Mouse (Mus musculus): ENCODE data around the gene Pigk. TPM values are rescaled to one million over a fixed set of nuclear protein-coding genes. Genes with fewer than 3 reads are reported as not detected.
A peak's percentile ranks its signal among the peaks of the same experiment; 100 is the strongest.

Gene Pigk
- 54.3 and 59.6 TPM in 2 replicates for polyA plus RNA-seq (2015; fragmentation: Nextera tagmentation; extraction: Ambion mirVana)

GRCm38 (mm10) chr3:152713991-152714902, at the start of gene Pigk:
Pigk (plus strand) TSS chr3:152714100.
- Histone ChIP-seq H3K4me2 (ENCODE audit: low read length) (peak within 1 kb of the TSS; percentile 70), H3K9me3 (replicated peaks; ENCODE audit: control insufficient read depth, low read length, poor library complexity, severe bottlenecking) (no peaks in the 10 kb centered on the region), H3K27me3 (ENCODE audit: control insufficient read depth, insufficient read depth, low read depth, low read length) (no peaks in the 10 kb centered on the region), H3K27ac (ENCODE audit: low read length) (peak within 1 kb of the TSS; percentile 76), H3K9ac (ENCODE audit: low read depth, low read length) (peak within 1 kb of the TSS; percentile 96), H3K4me1 (ENCODE audit: control insufficient read depth, insufficient read depth, low read length) (peaks cover 8% of the 10 kb centered on the region), H3K4me3 (ENCODE audit: low read depth, low read length) (peak within 1 kb of the TSS; percentile 97), H3K36me3 (ENCODE audit: control insufficient read depth, insufficient read depth, low read length) (no peaks in the 10 kb centered on the region)
- peak; percentile 91 for ATAC-seq
- WGBS, result under 1% methylated on average over 48 of the region's 48 CpGs

GRCm38 (mm10) chr3:152666991-152667355, 46.9 kb upstream of the Pigk start:
- H3K4me2 ChIP-seq (ENCODE audit: low read length), result peak overlapping the region; percentile 97
- no peaks in the 10 kb centered on the region; the same call in 1 of the 2 replicates for H3K9me3 ChIP-seq (replicated peaks; ENCODE audit: control insufficient read depth, low read length, poor library complexity, severe bottlenecking)
- peak overlapping the region; percentile 64 for H3K4me3 ChIP-seq (ENCODE audit: low read depth, low read length)
- H3K4me1 ChIP-seq (ENCODE audit: control insufficient read depth, insufficient read depth, low read length), result peaks cover 3% of the 10 kb centered on the region; the same call in 1 of the 2 replicates
- no peaks in the 10 kb centered on the region for H3K36me3 ChIP-seq (ENCODE audit: control insufficient read depth, insufficient read depth, low read length)
- H3K27ac ChIP-seq (ENCODE audit: low read length), result peak overlapping the region; percentile 22; the same call in 1 of the 2 replicates
- peak; percentile 22; the same call in 1 of the 2 replicates for ATAC-seq
- H3K9ac ChIP-seq (ENCODE audit: low read depth, low read length), result peak overlapping the region; percentile 74
- WGBS, result 2% methylated on average over 16 of the region's 16 CpGs
- peaks cover 8% of the 10 kb centered on the region for H3K27me3 ChIP-seq (ENCODE audit: control insufficient read depth, insufficient read depth, low read depth, low read length)

DNA sequence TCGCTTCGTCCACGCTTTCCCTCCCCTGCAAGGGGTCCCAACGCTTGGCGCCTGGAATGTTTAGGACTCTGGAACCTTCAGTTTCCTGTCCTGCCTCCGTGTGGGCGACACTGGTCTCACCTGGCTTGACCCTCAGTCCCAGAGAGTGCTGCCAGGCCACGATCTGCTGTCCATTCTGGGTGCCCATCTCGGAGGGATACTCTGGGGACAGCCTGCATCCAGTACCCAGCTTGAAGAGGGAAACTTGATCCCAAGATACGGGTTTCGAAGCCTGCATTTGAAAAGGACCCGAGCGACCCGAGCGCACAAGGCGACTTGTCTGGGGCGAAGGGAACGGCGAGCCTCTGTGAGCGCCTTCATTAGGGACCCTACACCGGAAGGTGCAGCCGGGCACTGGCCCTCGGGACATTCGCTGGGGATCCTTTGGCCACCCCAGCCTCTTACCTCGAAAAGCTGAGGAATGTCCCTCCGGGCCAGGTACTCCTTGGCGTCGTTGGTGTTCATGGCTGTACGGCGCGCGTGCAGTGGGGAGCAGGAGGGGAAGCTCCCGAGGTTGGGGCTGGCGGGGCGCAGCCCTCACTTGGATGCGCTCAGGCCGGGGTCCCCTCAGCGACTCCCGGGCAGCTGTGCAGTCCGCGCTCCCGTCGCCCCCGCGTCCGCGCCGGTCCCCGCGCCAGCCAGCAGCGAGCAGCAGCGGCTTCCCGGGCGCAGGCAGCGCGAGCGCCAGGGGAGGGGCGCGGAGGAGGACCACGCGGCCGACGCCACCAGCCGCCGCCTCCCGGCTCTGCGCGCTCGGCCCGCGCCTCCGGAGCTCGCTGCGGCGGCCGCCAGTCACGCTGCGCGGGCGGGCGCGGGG, 46.3 kb upstream of the Pigk start:
- Histone ChIP-seq H3K27ac (ENCODE audit: low read length) (peak overlapping the region; percentile 50; the same call in 1 of the 2 replicates), H3K4me1 (ENCODE audit: control insufficient read depth, insufficient read depth, low read length) (peaks cover 3% of the 10 kb centered on the region; the same call in 1 of the 2 replicates), H3K36me3 (ENCODE audit: control insufficient read depth, insufficient read depth, low read length) (no peaks in the 10 kb centered on the region), H3K27me3 (ENCODE audit: control insufficient read depth, insufficient read depth, low read depth, low read length) (peaks cover 8% of the 10 kb centered on the region), H3K4me2 (ENCODE audit: low read length) (peak overlapping the region; percentile 97), H3K9ac (ENCODE audit: low read depth, low read length) (peak overlapping the region; percentile 74), H3K4me3 (ENCODE audit: low read depth, low read length) (peak overlapping the region; percentile 64), H3K9me3 (replicated peaks; ENCODE audit: control insufficient read depth, low read length, poor library complexity, severe bottlenecking) (no peaks in the 10 kb centered on the region; the same call in 1 of the 2 replicates)
- 0% methylated on average over 47 of the region's 82 CpGs for WGBS
- ATAC-seq, result peak; percentile 91

GRCm38 (mm10) chr3:152668239-152668638, 45.7 kb upstream of the Pigk start, which contains the start of gene Ak5:
Ak5 (minus strand) TSS chr3:152668360.
- Histone ChIP-seq H3K4me1 (ENCODE audit: control insufficient read depth, insufficient read depth, low read length) (peaks cover 3% of the 10 kb centered on the region; the same call in 1 of the 2 replicates), H3K9me3 (replicated peaks; ENCODE audit: control insufficient read depth, low read length, poor library complexity, severe bottlenecking) (no peaks in the 10 kb centered on the region; the same call in 1 of the 2 replicates), H3K9ac (ENCODE audit: low read depth, low read length) (peak within 1 kb of the TSS; percentile 74), H3K4me2 (ENCODE audit: low read length) (peak within 1 kb of the TSS; percentile 97), H3K27me3 (ENCODE audit: control insufficient read depth, insufficient read depth, low read depth, low read length) (peaks cover 8% of the 10 kb centered on the region), H3K4me3 (ENCODE audit: low read depth, low read length) (peak within 1 kb of the TSS; percentile 64), H3K27ac (ENCODE audit: low read length) (peak within 1 kb of the TSS; percentile 50; the same call in 1 of the 2 replicates), H3K36me3 (ENCODE audit: control insufficient read depth, insufficient read depth, low read length) (no peaks in the 10 kb centered on the region)
- peak; percentile 61 for ATAC-seq
- WGBS, result 7% methylated on average over 2 of the region's 5 CpGs

GRCm38 (mm10) chr3:152668793-152669192, 45.1 kb upstream of the Pigk start:
- H3K9me3 ChIP-seq (replicated peaks; ENCODE audit: control insufficient read depth, low read length, poor library complexity, severe bottlenecking), result no peaks in the 10 kb centered on the region
- no peak overlapping the region for H3K9ac ChIP-seq (ENCODE audit: low read depth, low read length)
- H3K36me3 ChIP-seq (ENCODE audit: control insufficient read depth, insufficient read depth, low read length), result no peaks in the 10 kb centered on the region
- no peak for ATAC-seq
- H3K4me2 ChIP-seq (ENCODE audit: low read length), result no peak overlapping the region
- WGBS, result 75% methylated on average over 2 of the region's 2 CpGs
- H3K27me3 ChIP-seq (ENCODE audit: control insufficient read depth, insufficient read depth, low read depth, low read length), result peaks cover 8% of the 10 kb centered on the region
- H3K4me1 ChIP-seq (ENCODE audit: control insufficient read depth, insufficient read depth, low read length), result peaks cover 3% of the 10 kb centered on the region; the same call in 1 of the 2 replicates
- no peak overlapping the region for H3K27ac ChIP-seq (ENCODE audit: low read length)
- H3K4me3 ChIP-seq (ENCODE audit: low read depth, low read length), result no peak overlapping the region

GRCm38 (mm10) chr3:152669783-152670182, 44.1 kb upstream of the Pigk start:
- H3K9me3 ChIP-seq (replicated peaks; ENCODE audit: control insufficient read depth, low read length, poor library complexity, severe bottlenecking), result no peaks in the 10 kb centered on the region
- no peak overlapping the region for H3K4me3 ChIP-seq (ENCODE audit: low read depth, low read length)
- H3K27me3 ChIP-seq (ENCODE audit: control insufficient read depth, insufficient read depth, low read depth, low read length), result peaks cover 8% of the 10 kb centered on the region
- peaks cover 3% of the 10 kb centered on the region; the same call in 1 of the 2 replicates for H3K4me1 ChIP-seq (ENCODE audit: control insufficient read depth, insufficient read depth, low read length)
- 92% methylated on average over 3 of the region's 3 CpGs for WGBS
- no peak overlapping the region for H3K4me2 ChIP-seq (ENCODE audit: low read length)
- ATAC-seq, result no peak
- H3K36me3 ChIP-seq (ENCODE audit: control insufficient read depth, insufficient read depth, low read length), result no peaks in the 10 kb centered on the region
- no peak overlapping the region for H3K9ac ChIP-seq (ENCODE audit: low read depth, low read length)
- H3K27ac ChIP-seq (ENCODE audit: low read length), result no peak overlapping the region

GRCm38 (mm10) chr3:152674663-152675062, 39.2 kb upstream of the Pigk start:
- no peak for ATAC-seq

GRCm38 (mm10) chr3:152688532-152688931, 25.4 kb upstream of the Pigk start:
- no peak for ATAC-seq
- 88% methylated on average over 5 of the region's 5 CpGs for WGBS
- Histone ChIP-seq H3K4me2 (ENCODE audit: low read length) (no peak overlapping the region), H3K4me1 (ENCODE audit: control insufficient read depth, insufficient read depth, low read length) (no peaks in the 10 kb centered on the region), H3K4me3 (ENCODE audit: low read depth, low read length) (no peak overlapping the region), H3K27ac (ENCODE audit: low read length) (no peak overlapping the region), H3K9ac (ENCODE audit: low read depth, low read length) (no peak overlapping the region), H3K9me3 (replicated peaks; ENCODE audit: control insufficient read depth, low read length, poor library complexity, severe bottlenecking) (no peaks in the 10 kb centered on the region), H3K36me3 (ENCODE audit: control insufficient read depth, insufficient read depth, low read length) (no peaks in the 10 kb centered on the region), H3K27me3 (ENCODE audit: control insufficient read depth, insufficient read depth, low read depth, low read length) (no peaks in the 10 kb centered on the region)

More at GRCm38 (mm10) chr3:152674663-152675062, 39.2 kb upstream of the Pigk start:
- H3K36me3 ChIP-seq (ENCODE audit: control insufficient read depth, insufficient read depth, low read length), result no peaks in the 10 kb centered on the region
- H3K27ac ChIP-seq (ENCODE audit: low read length), result no peak overlapping the region
- no peak overlapping the region for H3K4me3 ChIP-seq (ENCODE audit: low read depth, low read length)
- no peaks in the 10 kb centered on the region for H3K27me3 ChIP-seq (ENCODE audit: control insufficient read depth, insufficient read depth, low read depth, low read length)
- no peak overlapping the region for H3K9ac ChIP-seq (ENCODE audit: low read depth, low read length)
- no peaks in the 10 kb centered on the region for H3K9me3 ChIP-seq (replicated peaks; ENCODE audit: control insufficient read depth, low read length, poor library complexity, severe bottlenecking)
- no peak overlapping the region for H3K4me2 ChIP-seq (ENCODE audit: low read length)
- WGBS, result 77% methylated on average over 6 of the region's 6 CpGs
- no peaks in the 10 kb centered on the region for H3K4me1 ChIP-seq (ENCODE audit: control insufficient read depth, insufficient read depth, low read length)

All from midbrain, embryonic 16.5 days (tissue).